Mouse (Mus musculus) CH12.LX (cell line): ENCODE measurements around the gene D11Wsu47e. TPM values are rescaled to one million over a fixed set of nuclear protein-coding genes. Genes with fewer than 3 reads are reported as not detected.

ENCODE experiments used
- DNase-seq: peaks from one replicate; pipeline ENCODE4 v3.0.0-alpha.2; 2013; ENCODE audit errors: extremely low read depth
- H3K27ac ChIP-seq: 2 replicates; pipeline ENCODE4 v1.5.1; 2012; ENCODE audit warnings: low read depth, mild to moderate bottlenecking, control low read depth, moderate library complexity; ENCODE audit not compliant: insufficient read depth
- H3K27me3 ChIP-seq: replicated peaks from 2 replicates; pipeline ENCODE3; 2012; ENCODE audit warnings: inconsistent platforms
- H3K36me3 ChIP-seq, 2 experiments: replicated peaks in 1 of 2; 2 replicates each; pipeline versions ENCODE3 to v1.6.1; 2012; ENCODE audit warnings: inconsistent platforms in 1 of 2, low read length in 1 of 2, mild to moderate bottlenecking in 1 of 2, mixed read lengths in 1 of 2, moderate library complexity in 1 of 2; ENCODE audit not compliant: control insufficient read depth in 1 of 2, insufficient read depth in 1 of 2
- H3K4me1 ChIP-seq, 2 experiments: 2 replicates each; pipeline ENCODE4 v1.6.1; 2012; ENCODE audit warnings: inconsistent platforms in 1 of 2, moderate library complexity in 1 of 2; ENCODE audit not compliant: insufficient read depth in 2 of 2, control insufficient read depth in 1 of 2
- H3K4me2 ChIP-seq: 2 replicates; pipeline ENCODE4 v1.6.1; 2012; ENCODE audit warnings: low read depth, mild to moderate bottlenecking, control low read depth; ENCODE audit not compliant: poor library complexity, insufficient read depth, severe bottlenecking
- H3K4me3 ChIP-seq, 3 experiments: fragments of 150-350 bp in 1 of 3; sonication (generic) in 1 of 3; replicated peaks in 1 of 3; 2 replicates each; pipeline versions ENCODE3 to v1.5.1; 2011 to 2012; ENCODE audit warnings: low read depth in 2 of 3, low read length in 2 of 3, mild to moderate bottlenecking in 2 of 3, moderate library complexity in 2 of 3, control low read depth in 1 of 3, improper control_type of control experiment in 1 of 3, inconsistent platforms in 1 of 3, mixed read lengths in 1 of 3; ENCODE audit not compliant: poor library complexity in 1 of 3
- H3K79me2 ChIP-seq: replicated peaks from 2 replicates; pipeline ENCODE4 v1.6.1; 2012; ENCODE audit warnings: mild to moderate bottlenecking, moderate library complexity; ENCODE audit not compliant: control insufficient read depth, poor library complexity, insufficient read depth, severe bottlenecking; ENCODE audit errors: extremely low read depth
- H3K9ac ChIP-seq: 2 replicates; pipeline ENCODE4 v1.6.1; 2012; ENCODE audit warnings: low read depth, mild to moderate bottlenecking, control low read depth, moderate library complexity; ENCODE audit not compliant: insufficient read depth
- H3K9me3 ChIP-seq: replicated peaks from 2 replicates; pipeline ENCODE3; 2012; ENCODE audit warnings: low read length, inconsistent platforms, mixed read lengths
- CHD2 ChIP-seq: IDR thresholded peaks from 2 replicates; pipeline ENCODE4 v1.6.1; 2011; ENCODE audit warnings: low read length, improper control_type of control experiment
- CTCF ChIP-seq, 2 experiments: IDR thresholded peaks in 1 of 2; conservative IDR thresholded peaks in 1 of 2; 2 replicates each; pipeline ENCODE4 v1.5.1; 2011 to 2012; ENCODE audit warnings: low read depth in 2 of 2, low read length in 2 of 2, improper control_type of control experiment in 1 of 2, inconsistent platforms in 1 of 2, mild to moderate bottlenecking in 1 of 2, moderate library complexity in 1 of 2
- E2F4 ChIP-seq: IDR thresholded peaks from 2 replicates; pipeline ENCODE4 v1.6.1; 2011; ENCODE audit warnings: low read depth, low read length, improper control_type of control experiment; ENCODE audit not compliant: insufficient replicate concordance
- EP300 ChIP-seq: IDR thresholded peaks from 2 replicates; pipeline ENCODE4 v1.6.1; 2011; ENCODE audit warnings: low read length, improper control_type of control experiment
- HCFC1 ChIP-seq: IDR thresholded peaks from 2 replicates; pipeline ENCODE4 v1.6.1; 2012; ENCODE audit warnings: low read depth, mild to moderate bottlenecking, inconsistent platforms, low read length, improper control_type of control experiment
- IRF4 ChIP-seq: IDR thresholded peaks from 2 replicates; pipeline ENCODE4 v1.6.1; 2014; ENCODE audit warnings: low read depth, mild to moderate bottlenecking, inconsistent platforms, low read length, improper control_type of control experiment
- JUN ChIP-seq: IDR thresholded peaks from 2 replicates; pipeline ENCODE4 v1.6.1; 2011; ENCODE audit warnings: low read depth, mild to moderate bottlenecking, low read length, improper control_type of control experiment, moderate library complexity; ENCODE audit not compliant: insufficient read depth
- MAFK ChIP-seq: IDR thresholded peaks from 2 replicates; pipeline ENCODE4 v1.6.1; 2011; ENCODE audit warnings: low read length, improper control_type of control experiment; ENCODE audit not compliant: insufficient replicate concordance
- MAX ChIP-seq: IDR thresholded peaks from 2 replicates; pipeline ENCODE4 v1.6.1; 2011; ENCODE audit warnings: low read length, improper control_type of control experiment
- MAZ ChIP-seq: IDR thresholded peaks from 2 replicates; pipeline ENCODE4 v1.6.1; 2012; ENCODE audit warnings: low read depth, mild to moderate bottlenecking, inconsistent platforms, low read length, improper control_type of control experiment, moderate library complexity
- MEF2A ChIP-seq: IDR thresholded peaks from 2 replicates; pipeline ENCODE4 v1.6.1; 2014; ENCODE audit warnings: low read depth, mild to moderate bottlenecking, inconsistent platforms, low read length, improper control_type of control experiment, borderline replicate concordance
- MXI1 ChIP-seq: IDR thresholded peaks from 2 replicates; pipeline ENCODE4 v1.6.1; 2011; ENCODE audit warnings: mild to moderate bottlenecking, low read depth, low read length, improper control_type of control experiment
- NELFE ChIP-seq: IDR thresholded peaks from 2 replicates; pipeline ENCODE4 v1.6.1; 2011; ENCODE audit warnings: low read depth, low read length, improper control_type of control experiment
- PAX5 ChIP-seq: IDR thresholded peaks from 2 replicates; pipeline ENCODE4 v1.6.1; 2012; ENCODE audit warnings: low read length, inconsistent platforms, mixed read lengths
- POLR2AphosphoS2 ChIP-seq: IDR thresholded peaks from 2 replicates; pipeline ENCODE4 v1.6.1; 2011; ENCODE audit warnings: low read depth, low read length, improper control_type of control experiment
- RAD21 ChIP-seq: IDR thresholded peaks from 2 replicates; pipeline ENCODE4 v1.6.1; 2011; ENCODE audit warnings: low read depth, mild to moderate bottlenecking, low read length, improper control_type of control experiment, moderate library complexity
- RCOR1 ChIP-seq: conservative IDR thresholded peaks from 2 replicates; pipeline ENCODE4 v1.6.1; 2012; ENCODE audit warnings: low read depth, mild to moderate bottlenecking, inconsistent platforms, low read length, improper control_type of control experiment
- SIN3A ChIP-seq: IDR thresholded peaks from 2 replicates; pipeline ENCODE4 v1.6.1; 2012; ENCODE audit warnings: low read length, improper control_type of control experiment, inconsistent platforms
- TBP ChIP-seq: conservative IDR thresholded peaks from 2 replicates; pipeline ENCODE4 v1.6.1; 2011; ENCODE audit warnings: low read depth, low read length, improper control_type of control experiment
- UBTF ChIP-seq: IDR thresholded peaks from 2 replicates; pipeline ENCODE4 v1.6.1; 2012; ENCODE audit warnings: low read depth, mild to moderate bottlenecking, inconsistent platforms, low read length, improper control_type of control experiment, moderate library complexity
- USF1 ChIP-seq: IDR thresholded peaks from 2 replicates; pipeline ENCODE4 v1.6.1; 2014; ENCODE audit warnings: low read depth, mild to moderate bottlenecking, inconsistent platforms, low read length, improper control_type of control experiment
- ZC3H11A ChIP-seq: IDR thresholded peaks from 2 replicates; pipeline ENCODE4 v1.6.1; 2012; ENCODE audit warnings: low read depth, mild to moderate bottlenecking, inconsistent platforms, low read length, improper control_type of control experiment
- ZKSCAN1 ChIP-seq: IDR thresholded peaks from 2 replicates; pipeline ENCODE4 v1.6.1; 2012; ENCODE audit warnings: low read depth, inconsistent platforms, low read length, improper control_type of control experiment, borderline replicate concordance
- ZMIZ1 ChIP-seq: IDR thresholded peaks from 2 replicates; pipeline ENCODE4 v1.6.1; 2012; ENCODE audit warnings: low read depth, mild to moderate bottlenecking, inconsistent platforms, low read length, improper control_type of control experiment
- ZNF384 ChIP-seq: IDR thresholded peaks from 2 replicates; pipeline ENCODE4 v1.6.1; 2012; ENCODE audit warnings: low read depth, low read length, improper control_type of control experiment, inconsistent platforms
- dilution Hi-C: fragments of 300-500 bp; cut with MboI; formaldehyde crosslinking; loops from 2 replicates; pipeline ENCODE4 v1.14.3; 2020; ENCODE audit warnings: low sequenced_read_pairs; ENCODE audit not compliant: extremely low pct_unique_long_range_greater_than_20kb, extremely low pct_ligation_motif_present
- in situ Hi-C: fragments of 300-500 bp; cut with MboI; formaldehyde crosslinking; loops from 3 replicates; pipeline ENCODE4 v1.14.3; 2019; ENCODE audit warnings: low sequenced_read_pairs, low pct_ligation_motif_present, low pct_unique_long_range_greater_than_20kb, mixed read lengths
- polyA plus RNA-seq: library from polyadenylated mRNA; unstranded; fragments of >175 nt; gene quantifications from 2 replicates; pipeline ENCODE4 v1.2.1, GENCODE M21; 2012; ENCODE audit warnings: low read depth; ENCODE audit not compliant: insufficient read length
- total RNA-seq, 2 experiments: library from RNA; depleted of rRNA; stranded (reverse); fragments of 300-350 nt in 1 of 2; fragments of >200 nt in 1 of 2; gene quantifications; 2 replicates each; pipeline ENCODE4 v1.2.3; 2012 to 2014

D11Wsu47e gene
- total and polyA plus RNA-seq, 3 experiments: 25.1 to 29.6 (median 26.2) TPM

- Histone ChIP-seq H3K79me2 (0 out of 2 replicates have a peak, but pooled peaks cover 10% of the 10 kb centered on the region), H3K9me3 (no peaks in the 10 kb centered on the region), H3K36me3 (peaks cover 73 to 86% of the 10 kb centered on the region in 2 experiments), H3K4me3 (no peak overlapping the region), H3K4me1 (peaks cover 0 to 28% of the 10 kb centered on the region in 2 experiments; a peak in 2 of 4 replicates), H3K9ac (no peak overlapping the region), H3K27ac (no peak overlapping the region), H3K27me3 (no peaks in the 10 kb centered on the region), H3K4me2 (no peak overlapping the region)
- in situ Hi-C loops: no loop called here
- TF ChIP-seq IRF4 (no peak), PAX5 (no peak), ZMIZ1 (no peak), EP300 (no peak), CHD2 (no peak), POLR2AphosphoS2 (no peak), RCOR1 (no peak), MAX (no peak), NELFE (no peak), RAD21 (no peak), MAFK (no peak), SIN3A (no peak)
- DNase-seq: no peak
- dilution Hi-C loops: no loop called here
Observed at GRCm38 (mm10) chr11:113660940-113661339, 23.3 kb upstream of the D11Wsu47e start.

GRCm38 (mm10) chr11:113661835-113662351 lies 22.3 kb upstream of the D11Wsu47e start:
- no peaks in the 10 kb centered on the region for H3K9me3 ChIP-seq
- in situ Hi-C loops: no loop called here
- H3K27me3 ChIP-seq: no peaks in the 10 kb centered on the region
- H3K4me3 ChIP-seq: no peak overlapping the region
- dilution Hi-C loops: no loop called here
- H3K4me1 ChIP-seq: peaks cover 0 to 32% of the 10 kb centered on the region in 2 experiments; a peak in 2 of 4 replicates
- no peak for TF ChIP-seq MXI1
- TF ChIP-seq ZMIZ1: no peak
- no peak for TF ChIP-seq ZC3H11A
- no peak for TF ChIP-seq POLR2AphosphoS2
- TF ChIP-seq NELFE: no peak
- TF ChIP-seq ZNF384: no peak
- no peak for TF ChIP-seq MEF2A
- no peak for TF ChIP-seq HCFC1
- TF ChIP-seq ZKSCAN1: no peak
- no peak for TF ChIP-seq JUN
- TF ChIP-seq USF1: no peak
- TF ChIP-seq E2F4: no peak
- no peak for TF ChIP-seq MAZ
- TF ChIP-seq CTCF (conservative IDR thresholded peaks at IDR 0.05 in 1 of 2, IDR thresholded peaks at IDR 0.05 in 1 of 2; ENCODE audit: low read depth in 2 of 2, low read length in 2 of 2): no peak
- no peak for TF ChIP-seq IRF4
- TF ChIP-seq PAX5: no peak
- no peak for TF ChIP-seq UBTF
- TF ChIP-seq TBP: no peak
- TF ChIP-seq EP300: no peak
- DNase-seq: no peak
- no peak overlapping the region for H3K27ac ChIP-seq
- peaks cover 68 to 85% of the 10 kb centered on the region in 2 experiments for H3K36me3 ChIP-seq
- no peak overlapping the region for H3K9ac ChIP-seq
- 0 out of 2 replicates have a peak, but pooled peaks cover 10% of the 10 kb centered on the region for H3K79me2 ChIP-seq
- H3K4me2 ChIP-seq: no peak overlapping the region
